Mouse (Mus musculus) brain, adult 2 months (tissue): ENCODE measurements around the gene Bik.

Source experiments
- DNase-seq: peaks from one replicate; pipeline ENCODE4 v3.0.0; 2011; ENCODE audit warnings: low read depth, low spot score

Bik gene

GRCm38 (mm10) chr15:83582931-83583330, 56.3 kb downstream of the Bik start:
- DNase-seq: no peak

GRCm38 (mm10) chr15:83583419-83584156, 56.9 kb downstream of the Bik start:
- DNase-seq: peak; percentile 56

- no peak for DNase-seq
These were observed 58.1 kb downstream of the Bik start for GRCm38 (mm10) chr15:83584741-83585220.

GRCm38 (mm10) chr15:83590841-83591240, 64.2 kb downstream of the Bik start:
- DNase-seq: no peak

GRCm38 (mm10) chr15:83591758-83592157, 65.1 kb downstream of the Bik start:
- DNase-seq: no peak

GRCm38 (mm10) chr15:83592260-83593188, 65.9 kb downstream of the Bik start:
- DNase-seq: no peak

GRCm38 (mm10) chr15:83593189-83593585, 66.5 kb downstream of the Bik start:
- peak; percentile 21 for DNase-seq

- DNase-seq: no peak
These were observed 67.2 kb downstream of the Bik start for GRCm38 (mm10) chr15:83593702-83594512.
